Mouse (Mus musculus) liver, embryonic 11.5 days (tissue): ENCODE data around the gene Mtg2. TPM values are rescaled to one million over a fixed set of nuclear protein-coding genes. Genes with fewer than 3 reads are reported as not detected.

ENCODE experiments used
- ATAC-seq: fragments of 200-750 bp; cut with Nextera tagmentation; replicated peaks from 2 replicates; pipeline ENCODE4 v1.8.0; 2017; ENCODE audit warnings: moderate number of reproducible peaks, mild to moderate bottlenecking, moderate TSS enrichment, moderate library complexity; ENCODE audit not compliant: low FRiP score
- DNase-seq: peaks from one replicate; pipeline ENCODE4 v3.0.0-alpha.2; 2017; ENCODE audit warnings: low spot score
- H3K27ac ChIP-seq: fragments of 300-500 bp; sonication (generic); 2 replicates; pipeline ENCODE4 v1.5.1; 2014; ENCODE audit warnings: mild to moderate bottlenecking, low read depth, low read length, control low read depth
- H3K27me3 ChIP-seq: fragments of 300-500 bp; sonication (generic); replicated peaks from 2 replicates; pipeline ENCODE4 v1.6.1; 2014; ENCODE audit warnings: low read length, mixed read lengths; ENCODE audit not compliant: control insufficient read depth, insufficient read depth
- H3K36me3 ChIP-seq: fragments of 300-500 bp; sonication (generic); 2 replicates; pipeline ENCODE4 v1.6.1; 2014; ENCODE audit warnings: mild to moderate bottlenecking, low read length, moderate library complexity, mixed read lengths; ENCODE audit not compliant: control insufficient read depth, insufficient read depth
- H3K4me1 ChIP-seq: fragments of 300-500 bp; sonication (generic); replicated peaks from 2 replicates; pipeline ENCODE4 v1.6.1; 2014; ENCODE audit warnings: low read length, mixed read lengths; ENCODE audit not compliant: control insufficient read depth, insufficient read depth
- H3K4me2 ChIP-seq: fragments of 300-500 bp; sonication (generic); 2 replicates; pipeline ENCODE4 v1.6.1; 2014; ENCODE audit warnings: mild to moderate bottlenecking, control low read depth, moderate library complexity
- H3K4me3 ChIP-seq: fragments of 300-500 bp; sonication (generic); 2 replicates; pipeline ENCODE4 v1.5.1; 2014; ENCODE audit warnings: low read depth, low read length, control low read depth
- H3K9ac ChIP-seq: fragments of 300-500 bp; sonication (generic); 2 replicates; pipeline ENCODE4 v1.6.1; 2014; ENCODE audit warnings: low read depth, low read length, control low read depth
- H3K9me3 ChIP-seq: fragments of 300-500 bp; sonication (generic); 2 replicates; pipeline ENCODE4 v1.6.1; 2016; ENCODE audit warnings: low read length, inconsistent platforms, mixed read lengths; ENCODE audit not compliant: control insufficient read depth
- WGBS: fragments of 180-500 bp; shearing (Covaris S2); extraction: QIAGEN DNeasy Blood & Tissue Kit; methylation state at CpG from one replicate; pipeline ENCODE4 v1.1.7; 2014; 5-methylcytosine and 5-hydroxymethylcytosine counted together
- polyA plus RNA-seq: library from polyadenylated mRNA; unstranded; fragments of >200 nt; fragmentation: Nextera tagmentation; extraction: Ambion mirVana; gene quantifications from 2 replicates; pipeline ENCODE4 v1.2.1, GENCODE M21; 2014

Gene Mtg2
- polyA plus RNA-seq, 1 experiment from 2014 or later: 23.1 TPM

GRCm38 (mm10) chr2:180032925-180033324 is 37.5 kb upstream of the Mtg2 start:
- no peak for DNase-seq
- Histone ChIP-seq H3K4me1 (peaks cover under 1% of the 10 kb centered on the region), H3K36me3 (peaks cover 58% of the 10 kb centered on the region), H3K27me3 (no peaks in the 10 kb centered on the region), H3K27ac (no peak overlapping the region), H3K9me3 (no peaks in the 10 kb centered on the region), H3K4me2 (no peak overlapping the region), H3K4me3 (no peak overlapping the region), H3K9ac (no peak overlapping the region)
- WGBS: 88% methylated on average over 3 of the region's 3 CpGs
- no peak for ATAC-seq

GRCm38 (mm10) chr2:180033956-180034355 is 36.4 kb upstream of the Mtg2 start:
- WGBS: 50% methylated on average over 3 of the region's 3 CpGs
- no peak for DNase-seq
- Histone ChIP-seq H3K4me1 (no peaks in the 10 kb centered on the region), H3K4me3 (no peak overlapping the region), H3K4me2 (no peak overlapping the region), H3K9ac (no peak overlapping the region), H3K27me3 (no peaks in the 10 kb centered on the region), H3K36me3 (peaks cover 60% of the 10 kb centered on the region), H3K27ac (no peak overlapping the region), H3K9me3 (no peaks in the 10 kb centered on the region)
- no peak for ATAC-seq

GRCm38 (mm10) chr2:180034753-180035152 is 35.6 kb upstream of the Mtg2 start:
- Histone ChIP-seq H3K36me3 (peaks cover 62% of the 10 kb centered on the region), H3K9me3 (no peaks in the 10 kb centered on the region), H3K4me1 (no peaks in the 10 kb centered on the region), H3K4me3 (no peak overlapping the region), H3K27ac (no peak overlapping the region), H3K27me3 (no peaks in the 10 kb centered on the region), H3K9ac (no peak overlapping the region), H3K4me2 (no peak overlapping the region)
- ATAC-seq (no peak), DNase-seq (no peak)
- 72% methylated on average over 5 of the region's 5 CpGs for WGBS

- peak overlapping the region; percentile 91 for H3K9ac ChIP-seq
- H3K4me3 ChIP-seq: peak overlapping the region; percentile 98
- peaks cover 35% of the 10 kb centered on the region for H3K36me3 ChIP-seq
- no peaks in the 10 kb centered on the region for H3K27me3 ChIP-seq
- 46% methylated on average over 6 of the region's 6 CpGs for WGBS
- no peak overlapping the region for H3K27ac ChIP-seq
- H3K9me3 ChIP-seq: no peaks in the 10 kb centered on the region
- DNase-seq: no peak
- peak overlapping the region; percentile 99 for H3K4me2 ChIP-seq
- peaks cover 12% of the 10 kb centered on the region for H3K4me1 ChIP-seq
- no peak for ATAC-seq
These were observed 30.0 kb upstream of the Mtg2 start for GRCm38 (mm10) chr2:180040406-180040805.

- ATAC-seq (peak; percentile 53), DNase-seq (no peak)
- Histone ChIP-seq H3K9ac (peak overlapping the region; percentile 91), H3K36me3 (peaks cover 22% of the 10 kb centered on the region), H3K4me3 (peak overlapping the region; percentile 98), H3K9me3 (no peaks in the 10 kb centered on the region), H3K27me3 (no peaks in the 10 kb centered on the region), H3K4me2 (peak overlapping the region; percentile 99), H3K27ac (peak overlapping the region; percentile 92), H3K4me1 (peaks cover 12% of the 10 kb centered on the region)
- WGBS: 1% methylated on average over 63 of the region's 66 CpGs
These were observed 28.7 kb upstream of the Mtg2 start for GRCm38 (mm10) chr2:180041577-180042255.

GRCm38 (mm10) chr2:180042256-180042857 is 28.0 kb upstream of the Mtg2 start, which contains the start of the genes Psma7 and Ss18l1:
Gene Psma7 (minus strand): TSS chr2:180042433.
Gene Ss18l1 (plus strand): TSS chr2:180042509.
- H3K27ac ChIP-seq: peak within 1 kb of the TSS; percentile 92
- peaks cover 12% of the 10 kb centered on the region for H3K4me1 ChIP-seq
- peak within 1 kb of the TSS; percentile 99 for H3K4me2 ChIP-seq
- peak; percentile 94 for ATAC-seq
- H3K27me3 ChIP-seq: no peaks in the 10 kb centered on the region
- H3K4me3 ChIP-seq: peak within 1 kb of the TSS; percentile 98
- no peaks in the 10 kb centered on the region for H3K9me3 ChIP-seq
- peaks cover 17% of the 10 kb centered on the region for H3K36me3 ChIP-seq
- peak within 1 kb of the TSS; percentile 91 for H3K9ac ChIP-seq
- under 1% methylated on average over 70 of the region's 78 CpGs for WGBS
- peak; percentile 88 for DNase-seq

GRCm38 (mm10) chr2:180042858-180043515 is 27.4 kb upstream of the Mtg2 start:
- ATAC-seq (peak; percentile 44), DNase-seq (peak; percentile 82)
- Histone ChIP-seq H3K9ac (peak overlapping the region; percentile 91), H3K36me3 (peaks cover 13% of the 10 kb centered on the region), H3K4me3 (peak overlapping the region; percentile 98), H3K9me3 (no peaks in the 10 kb centered on the region), H3K27ac (peak overlapping the region; percentile 92), H3K27me3 (no peaks in the 10 kb centered on the region), H3K4me2 (peak overlapping the region; percentile 99), H3K4me1 (peaks cover 12% of the 10 kb centered on the region)
- WGBS: under 1% methylated on average over 66 of the region's 66 CpGs

GRCm38 (mm10) chr2:180045283-180045682 is 25.1 kb upstream of the Mtg2 start:
- H3K27me3 ChIP-seq: no peaks in the 10 kb centered on the region
- H3K9me3 ChIP-seq: no peaks in the 10 kb centered on the region
- H3K4me1 ChIP-seq: peaks cover 9% of the 10 kb centered on the region
- no peak overlapping the region for H3K27ac ChIP-seq
- no peak overlapping the region for H3K4me3 ChIP-seq
- DNase-seq: no peak
- 41% methylated on average over 4 of the region's 4 CpGs for WGBS
- ATAC-seq: no peak
- no peak overlapping the region for H3K4me2 ChIP-seq
- peaks cover 5% of the 10 kb centered on the region; the same call in 1 of the 2 replicates for H3K36me3 ChIP-seq
- no peak overlapping the region for H3K9ac ChIP-seq
